Mouse (Mus musculus) MEL (cell line): ENCODE results near the gene Kazn. TPM values are rescaled to one million over a fixed set of nuclear protein-coding genes. Genes with fewer than 3 reads are reported as not detected.

ENCODE experiments used
- DNase-seq: peaks from one replicate; pipeline ENCODE4 v3.0.0; 2011; ENCODE audit warnings: low read depth, low spot score
- H3K27ac ChIP-seq: 2 replicates; pipeline ENCODE4 v1.5.1; 2012; ENCODE audit warnings: low read depth, mild to moderate bottlenecking, control low read depth, low read length, moderate library complexity; ENCODE audit not compliant: control insufficient read depth
- H3K27me3 ChIP-seq, 2 experiments: fragments of 150-350 bp in 1 of 2; sonication (generic) in 1 of 2; 2 replicates each; pipeline ENCODE4 v1.6.1; 2012; ENCODE audit warnings: low read length in 2 of 2, mild to moderate bottlenecking in 2 of 2, improper control_type of control experiment in 1 of 2, moderate library complexity in 1 of 2; ENCODE audit not compliant: insufficient read depth in 2 of 2, control insufficient read depth in 1 of 2
- H3K36me3 ChIP-seq, 2 experiments: 2 replicates each; pipeline ENCODE4 v1.6.1; 2012 to 2014; ENCODE audit warnings: low read length in 2 of 2, improper control_type of control experiment in 1 of 2, inconsistent platforms in 1 of 2, mild to moderate bottlenecking in 1 of 2; ENCODE audit not compliant: insufficient read depth in 2 of 2, control insufficient read depth in 1 of 2
- H3K4me1 ChIP-seq, 2 experiments: fragments of 150-350 bp in 1 of 2; sonication (generic) in 1 of 2; 2 replicates each; pipeline ENCODE4 v1.6.1; 2012; ENCODE audit warnings: low read length in 2 of 2, improper control_type of control experiment in 1 of 2, mild to moderate bottlenecking in 1 of 2; ENCODE audit not compliant: insufficient read depth in 2 of 2, control insufficient read depth in 1 of 2
- H3K4me3 ChIP-seq, 2 experiments: fragments of 150-350 bp in 1 of 2; sonication (generic) in 1 of 2; 2 replicates each; pipeline ENCODE4 v1.5.1; 2012; ENCODE audit warnings: low read depth in 2 of 2, low read length in 2 of 2, mild to moderate bottlenecking in 2 of 2, moderate library complexity in 2 of 2, control low read depth in 1 of 2, improper control_type of control experiment in 1 of 2; ENCODE audit not compliant: control insufficient read depth in 1 of 2, insufficient read depth in 1 of 2
- H3K79me2 ChIP-seq: 2 replicates; pipeline ENCODE4 v1.6.1; 2012; ENCODE audit warnings: mild to moderate bottlenecking, low read length, moderate library complexity; ENCODE audit not compliant: control insufficient read depth, poor library complexity, insufficient read depth
- H3K9ac ChIP-seq: 2 replicates; pipeline ENCODE4 v1.6.1; 2012; ENCODE audit warnings: low read depth, mild to moderate bottlenecking, control low read depth, low read length, moderate library complexity; ENCODE audit not compliant: control insufficient read depth, poor library complexity, severe bottlenecking
- H3K9me3 ChIP-seq: fragments of 150-350 bp; sonication (generic); replicated peaks from 2 replicates; pipeline ENCODE4 v1.6.1; 2012; ENCODE audit warnings: mild to moderate bottlenecking, low read length, improper control_type of control experiment, moderate library complexity; ENCODE audit not compliant: insufficient read depth
- CHD1 ChIP-seq: IDR thresholded peaks from 2 replicates; pipeline ENCODE4 v1.6.1; 2012; ENCODE audit warnings: low read depth, mild to moderate bottlenecking, inconsistent platforms, low read length, improper control_type of control experiment
- E2F4 ChIP-seq: IDR thresholded peaks from 2 replicates; pipeline ENCODE4 v1.6.1; 2011; ENCODE audit warnings: low read depth, low read length, improper control_type of control experiment, borderline replicate concordance
- ELF1 ChIP-seq: IDR thresholded peaks from 2 replicates; pipeline ENCODE4 v1.6.1; 2014; ENCODE audit warnings: low read depth, mild to moderate bottlenecking, inconsistent platforms, low read length, improper control_type of control experiment, moderate library complexity
- HCFC1 ChIP-seq: IDR thresholded peaks from 2 replicates; pipeline ENCODE4 v1.6.1; 2012; ENCODE audit warnings: low read depth, mild to moderate bottlenecking, inconsistent platforms, low read length, improper control_type of control experiment, moderate library complexity
- JUND ChIP-seq: IDR thresholded peaks from 2 replicates; pipeline ENCODE4 v1.6.1; 2011; ENCODE audit warnings: low read depth, mild to moderate bottlenecking, improper control_type of control experiment, low read length
- MEF2A ChIP-seq: IDR thresholded peaks from 2 replicates; pipeline ENCODE4 v1.6.1; 2014; ENCODE audit warnings: low read depth, mild to moderate bottlenecking, inconsistent platforms, low read length, improper control_type of control experiment; ENCODE audit not compliant: poor library complexity, insufficient replicate concordance, severe bottlenecking; ENCODE audit errors: extremely low read depth
- MYB ChIP-seq: IDR thresholded peaks from 2 replicates; pipeline ENCODE4 v1.6.1; 2011; ENCODE audit warnings: mild to moderate bottlenecking, low read depth, low read length, improper control_type of control experiment
- MYC ChIP-seq: IDR thresholded peaks from 2 replicates; pipeline ENCODE4 v1.6.1; 2011; ENCODE audit warnings: low read depth, mild to moderate bottlenecking, low read length, improper control_type of control experiment, moderate library complexity
- POLR2A ChIP-seq, 2 experiments: IDR thresholded peaks; 2 replicates each; pipeline ENCODE4 v1.6.1; 2011 to 2012; ENCODE audit warnings: low read length in 2 of 2, mild to moderate bottlenecking in 2 of 2, control low read depth in 1 of 2, improper control_type of control experiment in 1 of 2, low read depth in 1 of 2, moderate library complexity in 1 of 2; ENCODE audit not compliant: control insufficient read depth in 1 of 2, insufficient read depth in 1 of 2, poor library complexity in 1 of 2
- POLR2AphosphoS2 ChIP-seq: IDR thresholded peaks from 2 replicates; pipeline ENCODE4 v1.6.1; 2011; ENCODE audit warnings: low read length, improper control_type of control experiment
- RAD21 ChIP-seq: IDR thresholded peaks from 2 replicates; pipeline ENCODE4 v1.6.1; 2011; ENCODE audit warnings: mild to moderate bottlenecking, low read depth, low read length, improper control_type of control experiment
- RCOR1 ChIP-seq: IDR thresholded peaks from 2 replicates; pipeline ENCODE4 v1.6.1; 2012; ENCODE audit warnings: low read depth, mild to moderate bottlenecking, inconsistent platforms, low read length, improper control_type of control experiment
- SIN3A ChIP-seq: IDR thresholded peaks from 2 replicates; pipeline ENCODE4 v1.6.1; 2012; ENCODE audit warnings: low read length, improper control_type of control experiment, inconsistent platforms
- TBP ChIP-seq: IDR thresholded peaks from 2 replicates; pipeline ENCODE4 v1.8.0; 2011; ENCODE audit warnings: low read depth, low read length, improper control_type of control experiment
- TCF12 ChIP-seq: IDR thresholded peaks from 2 replicates; pipeline ENCODE4 v1.6.1; 2014; ENCODE audit warnings: low read depth, mild to moderate bottlenecking, inconsistent platforms, low read length, improper control_type of control experiment, moderate library complexity
- USF1 ChIP-seq: IDR thresholded peaks from 2 replicates; pipeline ENCODE4 v1.6.1; 2014; ENCODE audit warnings: low read depth, mild to moderate bottlenecking, inconsistent platforms, low read length, improper control_type of control experiment, moderate library complexity
- ZC3H11A ChIP-seq: IDR thresholded peaks from 2 replicates; pipeline ENCODE4 v1.6.1; 2012; ENCODE audit warnings: low read depth, mild to moderate bottlenecking, inconsistent platforms, low read length, improper control_type of control experiment
- ZKSCAN1 ChIP-seq: IDR thresholded peaks from 2 replicates; pipeline ENCODE4 v1.6.1; 2012; ENCODE audit warnings: low read depth, mild to moderate bottlenecking, inconsistent platforms, low read length, improper control_type of control experiment, moderate library complexity
- ZMIZ1 ChIP-seq: IDR thresholded peaks from 2 replicates; pipeline ENCODE4 v1.6.1; 2012; ENCODE audit warnings: low read depth, mild to moderate bottlenecking, inconsistent platforms, low read length, improper control_type of control experiment, moderate library complexity
- ZNF384 ChIP-seq: IDR thresholded peaks from 2 replicates; pipeline ENCODE4 v1.6.1; 2012; ENCODE audit warnings: low read depth, mild to moderate bottlenecking, inconsistent platforms, low read length, improper control_type of control experiment
- polyA plus RNA-seq, 2 experiments: library from polyadenylated mRNA; stranded (reverse) in 1 of 2; unstranded in 1 of 2; fragments of >175 nt in 1 of 2; fragments of >200 nt in 1 of 2; gene quantifications; 2 replicates each; pipeline versions ENCODE4 v1.2.1 to v1.2.4; 2012; ENCODE audit warnings: low replicate concordance in 2 of 2, low read depth in 1 of 2; ENCODE audit not compliant: insufficient read length in 2 of 2, insufficient read depth in 1 of 2, missing spikeins in 1 of 2
- total RNA-seq: library from RNA; depleted of rRNA; stranded (reverse); fragments of 300-350 nt; gene quantifications from 2 replicates; pipeline ENCODE4 v1.2.3, GENCODE M21; 2012

Gene Kazn
- total and polyA plus RNA-seq, 3 experiments = not detected

DNA sequence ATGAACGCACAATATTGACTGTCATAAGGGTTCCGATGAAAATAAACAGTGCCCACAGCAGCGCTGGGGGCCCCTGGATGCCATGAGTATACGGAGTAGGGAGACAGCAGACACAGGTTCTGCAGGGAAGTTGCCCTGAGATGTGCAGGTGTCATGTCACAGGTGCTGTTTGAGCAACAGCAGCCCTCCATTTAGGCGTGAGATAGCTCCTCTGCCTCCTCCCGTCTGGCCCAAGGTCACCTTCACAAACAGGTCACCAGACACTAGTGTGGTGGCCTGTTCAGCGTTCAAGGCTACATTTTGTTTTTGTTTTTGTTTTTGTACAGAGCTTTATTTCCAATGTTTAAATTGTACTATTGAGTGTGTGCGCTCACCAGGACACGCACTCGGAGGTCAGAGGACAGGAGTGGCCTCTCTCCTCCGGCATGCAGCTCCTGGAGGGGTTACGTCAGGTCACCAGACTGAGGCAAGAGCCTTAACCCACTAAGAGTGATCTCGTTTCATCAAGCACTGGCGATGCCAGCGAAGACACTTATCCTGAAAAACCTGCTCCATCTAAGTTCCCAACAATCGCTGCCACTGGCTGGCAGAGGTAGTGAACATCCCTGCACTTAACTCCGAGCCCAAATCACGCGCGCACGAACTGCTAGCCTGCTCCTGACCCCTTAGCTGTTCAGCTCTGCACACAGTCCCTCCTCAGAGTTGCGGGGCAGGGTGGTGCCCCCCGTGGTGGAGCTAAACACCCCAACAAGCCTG, 177.5 kb downstream of the Kazn start:
- no peak for DNase-seq
- no peaks in the 10 kb centered on the region for H3K36me3 ChIP-seq
- H3K4me1 ChIP-seq = no peaks in the 10 kb centered on the region
- H3K27ac ChIP-seq = no peak overlapping the region
- H3K9me3 ChIP-seq = no peaks in the 10 kb centered on the region
- H3K4me3 ChIP-seq = no peak overlapping the region
- TF ChIP-seq MYC = no peak
- H3K27me3 ChIP-seq = no peaks in the 10 kb centered on the region
- no peak overlapping the region for H3K9ac ChIP-seq
- H3K79me2 ChIP-seq = no peaks in the 10 kb centered on the region

DNA sequence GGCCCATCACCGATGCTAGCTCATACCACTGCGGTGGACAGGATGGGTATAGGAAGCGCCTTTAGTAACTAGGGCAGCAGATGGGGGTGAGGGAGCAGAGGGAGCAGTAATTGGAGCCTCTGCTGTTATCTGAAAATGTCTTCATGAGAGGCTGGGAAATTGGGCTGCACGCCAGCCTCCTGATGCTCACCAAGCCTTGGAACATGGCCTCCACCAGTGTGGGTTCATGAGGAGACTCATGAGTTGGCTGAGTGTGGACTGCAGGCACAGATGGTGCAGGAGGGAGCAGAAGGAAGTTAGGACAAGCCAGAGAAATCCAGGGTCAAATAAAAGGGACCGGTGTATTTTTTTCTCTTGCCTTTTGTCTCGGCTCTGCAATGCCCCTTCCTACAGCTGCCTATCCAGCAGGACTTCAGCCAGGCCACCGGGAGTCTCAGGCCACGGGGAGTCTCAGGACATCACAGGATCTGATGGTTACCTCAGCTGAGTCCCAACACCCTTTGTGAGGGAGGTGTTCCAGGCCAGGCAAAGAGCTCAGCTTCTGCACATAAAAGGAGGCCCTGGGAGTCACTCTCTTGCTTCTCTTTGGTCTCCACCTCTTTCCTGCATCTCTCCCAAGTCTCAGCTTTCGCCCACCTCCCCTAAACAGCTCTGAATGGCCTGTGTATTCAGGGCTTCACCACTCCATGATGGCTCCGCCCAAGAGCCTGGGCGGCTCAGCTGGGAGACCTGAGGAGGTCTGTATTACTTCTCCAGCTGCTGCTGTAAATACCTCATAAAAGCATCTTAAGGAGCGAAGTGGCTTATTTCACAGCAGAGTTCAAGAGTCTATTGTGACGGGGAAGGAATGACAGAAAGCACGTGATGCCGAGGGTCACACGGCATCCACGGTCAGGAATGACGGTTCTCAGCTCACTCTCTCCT, 178.5 kb downstream of the Kazn start:
- Histone ChIP-seq H3K9ac (no peak overlapping the region), H3K4me3 (no peak overlapping the region), H3K9me3 (no peaks in the 10 kb centered on the region), H3K79me2 (no peaks in the 10 kb centered on the region), H3K27ac (no peak overlapping the region), H3K36me3 (no peaks in the 10 kb centered on the region), H3K4me1 (no peaks in the 10 kb centered on the region), H3K27me3 (no peaks in the 10 kb centered on the region)
- TF ChIP-seq JUND = no peak
- TF ChIP-seq ZNF384 = no peak
- TF ChIP-seq ZC3H11A = no peak
- TF ChIP-seq E2F4 = no peak
- TF ChIP-seq RCOR1 = no peak
- TF ChIP-seq CHD1 = no peak
- no peak for TF ChIP-seq ELF1
- TF ChIP-seq SIN3A = no peak
- TF ChIP-seq ZKSCAN1 = no peak
- TF ChIP-seq TBP = no peak
- no peak for TF ChIP-seq ZMIZ1
- TF ChIP-seq HCFC1 = no peak
- no peak for TF ChIP-seq RAD21
- no peak for TF ChIP-seq POLR2A (IDR thresholded peaks at IDR 0.05; ENCODE audit: control insufficient read depth in 1 of 2, insufficient read depth in 1 of 2, low read depth in 1 of 2, low read length in 2 of 2, poor library complexity in 1 of 2)
- TF ChIP-seq MYC = no peak
- TF ChIP-seq POLR2AphosphoS2 = no peak
- TF ChIP-seq USF1 = no peak
- TF ChIP-seq MEF2A = no peak
- TF ChIP-seq TCF12 = no peak
- no peak for TF ChIP-seq MYB
- DNase-seq = no peak
